Mouse (Mus musculus): ENCODE data around the gene Elmo1.

DNA sequence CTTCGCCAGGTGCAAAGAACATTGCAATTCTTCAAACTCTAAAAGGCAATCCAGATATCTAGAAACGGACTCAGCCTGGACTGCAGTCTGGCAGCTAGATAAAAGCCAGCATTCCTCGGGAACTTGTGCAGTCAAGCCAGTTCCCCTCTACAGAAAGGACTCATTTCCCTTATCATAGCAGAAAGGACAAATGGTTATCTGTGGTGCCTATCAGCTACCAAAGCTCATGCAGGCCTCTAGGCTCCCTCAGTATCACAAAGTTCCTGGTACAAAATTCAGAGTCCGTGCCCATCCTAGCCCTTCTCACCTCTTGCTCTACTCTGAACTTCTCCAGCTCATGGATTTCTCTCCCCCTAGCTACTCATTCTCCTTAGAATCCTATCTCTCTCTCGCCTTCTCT, 542.1 kb downstream of the Elmo1 start:
- TF ChIP-seq TCF3 (IDR thresholded peaks at IDR 0.05; ENCODE audit: insufficient read length, low read depth) = no peak
- TF ChIP-seq POLR2AphosphoS2 (IDR thresholded peaks at IDR 0.05; ENCODE audit: insufficient read length, low read depth) = no peak
- no peak for TF ChIP-seq POLR2A (IDR thresholded peaks at IDR 0.05; ENCODE audit: insufficient read length, low read depth)
- no peak for TF ChIP-seq USF1 (IDR thresholded peaks at IDR 0.05; ENCODE audit: low read depth)
- TF ChIP-seq TCF12 (IDR thresholded peaks at IDR 0.05; ENCODE audit: insufficient read depth, poor library complexity, severe bottlenecking) = no peak
- TF ChIP-seq MAX (IDR thresholded peaks at IDR 0.05; ENCODE audit: low read depth) = no peak
- TF ChIP-seq MYOD1 (IDR thresholded peaks at IDR 0.05; ENCODE audit: control insufficient read depth in 1 of 3, insufficient read length in 2 of 3, low read depth in 2 of 3) = no peak
- no peak for TF ChIP-seq E2F4 (IDR thresholded peaks at IDR 0.05; ENCODE audit: insufficient read depth)
- TF ChIP-seq MYOG (IDR thresholded peaks at IDR 0.05; ENCODE audit: control insufficient read depth in 1 of 3, insufficient read depth in 1 of 3, insufficient read length in 2 of 3, low read depth in 2 of 3) = no peak
- no peak for TF ChIP-seq CEBPB (IDR thresholded peaks at IDR 0.05; ENCODE audit: insufficient read depth, poor library complexity, severe bottlenecking)
